Mouse (Mus musculus) limb, embryonic 15.5 days (tissue): Measurements from ENCODE around the gene Slc6a6. TPM values are rescaled to one million over a fixed set of nuclear protein-coding genes. Genes with fewer than 3 reads are reported as not detected.

Experiments
- ATAC-seq: fragments of 200-750 bp; cut with Nextera tagmentation; 2 replicates; pipeline ENCODE4 v1.8.0; 2017; ENCODE audit warnings: low read depth, moderate TSS enrichment; ENCODE audit not compliant: insufficient number of reproducible peaks, low FRiP score, low TSS enrichment
- H3K27ac ChIP-seq: fragments of 300-500 bp; sonication (generic); 2 replicates; pipeline ENCODE4 v1.5.1; 2015; ENCODE audit warnings: moderate library complexity, mild to moderate bottlenecking, inconsistent platforms
- H3K27me3 ChIP-seq: fragments of 300-500 bp; sonication (generic); 2 replicates; pipeline ENCODE4 v1.6.1; 2015; ENCODE audit warnings: inconsistent platforms
- H3K36me3 ChIP-seq: fragments of 300-500 bp; sonication (generic); 2 replicates; pipeline ENCODE4 v1.6.1; 2015; ENCODE audit warnings: inconsistent platforms
- H3K4me1 ChIP-seq: fragments of 300-500 bp; sonication (generic); 2 replicates; pipeline ENCODE4 v1.6.1; 2015; ENCODE audit warnings: inconsistent platforms
- H3K4me2 ChIP-seq: fragments of 300-500 bp; sonication (generic); 2 replicates; pipeline ENCODE4 v1.6.1; 2015; ENCODE audit warnings: mild to moderate bottlenecking, inconsistent platforms
- H3K4me3 ChIP-seq: fragments of 300-500 bp; sonication (generic); 2 replicates; pipeline ENCODE4 v1.5.1; 2015; ENCODE audit warnings: mild to moderate bottlenecking, inconsistent platforms
- H3K9ac ChIP-seq: fragments of 300-500 bp; sonication (generic); 2 replicates; pipeline ENCODE4 v1.6.1; 2015; ENCODE audit warnings: inconsistent platforms
- H3K9me3 ChIP-seq: fragments of 300-500 bp; sonication (generic); 2 replicates; pipeline ENCODE4 v1.6.1; 2016; ENCODE audit warnings: inconsistent platforms
- WGBS: fragments of 180-500 bp; shearing (Covaris S2); methylation state at CpG from one replicate; pipeline ENCODE4 v1.1.7; 2015; 5-methylcytosine and 5-hydroxymethylcytosine counted together
- polyA plus RNA-seq: library from polyadenylated mRNA; unstranded; fragments of >200 nt; fragmentation: Nextera tagmentation; extraction: Ambion mirVana; gene quantifications from 2 replicates; pipeline ENCODE4 v1.2.1, GENCODE M21; 2015

Gene Slc6a6
- polyA plus RNA-seq, result 44.5 and 46.8 TPM in 2 replicates

DNA sequence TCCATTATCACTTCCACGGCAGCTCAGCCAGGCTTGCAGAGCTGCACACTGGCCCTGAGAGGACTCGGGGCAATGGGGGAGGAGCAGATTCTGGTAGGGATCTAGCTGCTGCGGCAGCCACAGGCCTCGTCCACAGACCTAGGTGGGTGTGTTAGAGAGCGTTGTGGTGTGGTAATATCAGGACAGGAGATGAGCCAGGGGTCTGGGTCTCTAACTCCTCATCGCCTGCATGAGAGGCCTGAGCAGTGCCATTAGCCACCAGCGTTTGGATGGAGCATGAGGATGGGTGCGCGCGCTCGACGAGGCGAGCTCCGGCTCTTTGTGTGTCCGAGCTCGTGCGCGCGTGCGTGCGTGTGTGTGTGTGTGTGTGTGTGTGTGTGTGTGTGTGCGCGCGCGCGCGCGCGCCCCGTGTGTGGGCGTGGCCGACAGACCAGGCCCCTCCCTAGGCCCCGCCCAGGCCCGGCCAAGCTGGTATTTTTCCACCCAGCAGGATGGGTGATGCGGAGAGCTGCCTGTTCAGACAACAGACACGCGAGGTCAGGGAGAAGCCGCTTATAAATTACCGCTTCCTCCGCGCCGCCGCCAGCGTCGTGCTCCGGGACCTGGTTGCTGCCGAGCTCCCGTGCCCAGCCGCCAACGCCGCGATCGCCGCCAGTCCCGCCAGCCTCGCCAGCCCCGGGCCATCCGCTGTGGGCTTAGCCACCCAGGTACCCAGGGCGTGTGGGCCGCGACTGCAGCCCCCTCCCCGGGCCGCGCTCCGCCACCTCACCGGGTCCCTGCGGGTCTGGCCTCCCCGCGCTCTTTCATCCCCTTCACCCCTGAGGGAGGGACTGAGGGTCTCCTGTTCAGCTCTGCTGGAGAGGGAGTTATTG, at the start of gene Slc6a6:
Gene Slc6a6, plus strand, starts transcription at position 452 of the 872 bp plus-strand sequence.
- Histone ChIP-seq H3K4me2 (peak within 1 kb of the TSS; percentile 94), H3K27ac (peak within 1 kb of the TSS; percentile 85), H3K36me3 (no peaks in the 10 kb centered on the region), H3K9ac (peak within 1 kb of the TSS; percentile 95), H3K4me1 (peaks cover 53% of the 10 kb centered on the region), H3K4me3 (peak within 1 kb of the TSS; percentile 95), H3K9me3 (no peaks in the 10 kb centered on the region), H3K27me3 (no peaks in the 10 kb centered on the region)
- 0% methylated on average over 63 of the region's 69 CpGs for WGBS
- ATAC-seq, result peak; percentile 81

DNA sequence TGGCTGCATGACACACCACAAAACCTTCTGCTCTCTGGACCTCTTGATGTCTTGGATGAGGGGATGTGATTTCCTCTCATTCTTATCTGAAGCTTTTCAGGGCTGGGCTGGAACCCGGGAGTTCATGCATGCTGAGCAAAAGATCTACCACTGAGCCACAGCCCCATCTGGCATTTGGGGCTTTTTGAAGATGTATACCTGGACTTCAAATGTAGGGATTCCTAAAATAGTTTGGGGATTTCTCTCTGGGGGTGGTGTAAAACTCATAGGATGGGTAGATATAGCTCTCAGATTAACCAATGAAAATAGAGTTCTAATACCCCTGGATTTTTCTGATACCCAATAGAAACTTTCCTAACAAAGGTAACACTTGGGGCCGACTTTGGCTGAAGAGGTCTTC, 49.4 kb upstream of the Slc6a6 start:
- Histone ChIP-seq H3K4me2 (no peak overlapping the region), H3K9ac (no peak overlapping the region), H3K27me3 (no peaks in the 10 kb centered on the region), H3K9me3 (no peaks in the 10 kb centered on the region), H3K27ac (no peak overlapping the region), H3K36me3 (no peaks in the 10 kb centered on the region), H3K4me1 (peaks cover 8% of the 10 kb centered on the region), H3K4me3 (no peak overlapping the region)
- 70% methylated on average over 2 of the region's 2 CpGs for WGBS
- no peak for ATAC-seq

DNA sequence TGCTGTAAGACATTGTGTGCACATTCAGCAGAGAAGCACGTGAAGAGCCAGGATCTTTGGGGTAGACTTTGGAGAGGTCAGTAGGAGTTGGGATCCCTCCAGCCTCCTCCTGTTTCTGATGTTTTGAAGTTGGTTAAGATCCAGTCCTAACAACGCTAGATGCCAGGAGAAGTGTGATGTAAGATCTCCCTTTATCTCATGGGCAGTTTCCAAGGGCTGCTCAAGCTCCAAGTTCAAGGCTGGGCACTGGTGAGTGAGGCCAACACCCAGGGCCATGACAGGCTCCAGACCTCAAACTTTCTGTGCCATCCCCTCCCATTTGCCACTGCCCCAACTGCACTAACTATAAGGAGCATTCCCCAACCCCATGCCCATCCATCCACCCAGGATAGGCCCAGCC, 49.0 kb upstream of the Slc6a6 start:
- H3K9me3 ChIP-seq, result no peaks in the 10 kb centered on the region
- no peaks in the 10 kb centered on the region for H3K27me3 ChIP-seq
- H3K9ac ChIP-seq, result no peak overlapping the region
- peaks cover 8% of the 10 kb centered on the region for H3K4me1 ChIP-seq
- H3K4me2 ChIP-seq, result no peak overlapping the region
- no peak overlapping the region for H3K27ac ChIP-seq
- H3K36me3 ChIP-seq, result no peaks in the 10 kb centered on the region
- WGBS, result 71% methylated on average over 2 of the region's 2 CpGs
- ATAC-seq, result no peak
- H3K4me3 ChIP-seq, result no peak overlapping the region

DNA sequence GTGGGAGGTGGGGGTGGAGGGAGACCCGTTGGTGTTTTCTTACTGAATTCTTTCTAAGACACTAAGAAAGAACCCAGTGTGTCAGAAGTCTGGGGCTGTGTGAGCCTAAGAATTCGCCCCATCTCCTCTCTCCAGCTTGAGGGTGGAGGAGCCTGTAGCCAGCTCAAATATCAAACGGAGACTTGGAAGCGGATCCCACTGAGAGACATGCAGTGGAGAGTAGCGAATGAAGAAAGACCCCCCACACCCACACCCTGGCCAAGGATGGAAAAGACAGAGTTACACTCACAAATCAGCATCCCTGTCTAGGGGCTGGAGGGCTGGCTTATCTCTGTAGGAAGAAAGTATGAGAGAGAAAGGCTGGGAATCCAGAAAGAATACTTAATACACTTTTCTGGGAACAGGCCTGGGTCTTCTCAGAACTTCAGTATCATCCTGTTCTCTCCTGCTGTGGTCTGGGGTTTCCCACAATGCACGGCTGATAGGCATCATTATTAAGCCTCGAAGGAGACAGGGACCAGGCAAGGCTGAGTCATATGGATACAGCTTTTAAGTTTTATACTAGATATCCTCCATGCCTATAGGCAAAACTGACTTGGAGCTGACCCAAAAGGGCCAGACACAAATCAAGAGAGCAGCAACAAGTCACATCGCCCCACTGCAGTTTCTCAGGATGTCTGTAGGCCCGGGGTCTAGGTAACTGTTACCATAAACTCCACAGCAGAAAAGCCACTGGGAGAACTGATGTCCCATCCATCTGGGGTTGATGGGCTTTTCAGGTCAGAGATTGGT, 45.5 kb upstream of the Slc6a6 start:
- no peaks in the 10 kb centered on the region for H3K9me3 ChIP-seq
- ATAC-seq, result 0 out of 2 replicates have a peak, but pooled peaks have one; percentile 49
- no peak overlapping the region for H3K4me2 ChIP-seq

DNA sequence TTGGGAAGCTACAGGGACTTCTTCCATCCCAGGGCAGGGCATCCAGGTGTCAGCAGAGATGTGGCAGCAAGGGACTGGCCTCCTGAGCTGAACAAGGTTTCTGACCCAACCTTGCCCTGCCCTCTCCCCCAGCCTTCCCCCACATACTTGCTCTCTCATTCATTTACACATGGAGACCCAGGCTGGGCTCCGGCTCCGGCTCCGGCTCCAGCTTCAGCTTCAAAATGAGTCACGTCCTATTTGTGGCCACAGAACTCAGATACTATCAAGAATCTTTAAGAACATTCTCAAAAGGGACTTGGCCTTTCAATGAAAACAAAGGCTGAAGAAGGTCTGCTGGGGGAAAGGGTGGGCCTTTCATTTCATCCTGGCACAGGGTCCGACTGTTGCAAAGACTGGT, 40.8 kb upstream of the Slc6a6 start:
- Histone ChIP-seq H3K9ac (no peak overlapping the region), H3K4me2 (no peak overlapping the region), H3K36me3 (no peaks in the 10 kb centered on the region), H3K27ac (no peak overlapping the region), H3K4me1 (peaks cover 20% of the 10 kb centered on the region), H3K27me3 (no peaks in the 10 kb centered on the region), H3K9me3 (no peaks in the 10 kb centered on the region), H3K4me3 (no peak overlapping the region)
- 89% methylated on average over 5 of the region's 5 CpGs for WGBS
- ATAC-seq, result no peak

More for the DNA sequence above, 45.5 kb upstream of the Slc6a6 start:
- Histone ChIP-seq H3K27ac (peak overlapping the region; percentile 6), H3K4me3 (no peak overlapping the region), H3K36me3 (no peaks in the 10 kb centered on the region), H3K4me1 (peaks cover 8% of the 10 kb centered on the region), H3K27me3 (no peaks in the 10 kb centered on the region), H3K9ac (no peak overlapping the region)
- WGBS, result 24% methylated on average over 9 of the region's 9 CpGs

DNA sequence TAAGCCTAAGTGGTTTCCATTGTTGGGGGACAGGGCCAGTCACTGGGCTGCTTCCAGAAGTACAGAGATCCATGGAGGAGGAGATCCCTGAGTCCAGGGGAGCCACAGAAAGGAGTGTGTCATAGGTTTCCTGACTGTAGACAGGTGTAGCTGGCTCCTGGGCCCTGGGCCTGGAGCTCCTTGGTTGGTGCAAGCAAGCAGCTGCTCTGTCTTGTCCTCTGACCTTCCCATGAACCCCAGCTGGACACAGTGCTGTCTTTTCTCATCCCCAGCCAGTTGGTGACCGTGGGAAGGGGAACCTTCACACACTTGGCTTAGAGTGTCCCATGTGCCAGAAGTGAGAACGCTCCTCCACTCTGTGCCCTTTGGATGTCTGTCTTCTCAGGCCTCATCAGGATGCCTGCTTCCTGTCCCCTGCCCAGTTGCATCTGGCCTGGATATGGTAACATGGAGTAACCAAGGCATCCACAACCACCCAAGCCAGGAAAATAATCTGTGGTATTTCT, 40.4 kb upstream of the Slc6a6 start:
- Histone ChIP-seq H3K9me3 (no peaks in the 10 kb centered on the region), H3K9ac (no peak overlapping the region)
- 79% methylated on average over 2 of the region's 2 CpGs for WGBS

DNA sequence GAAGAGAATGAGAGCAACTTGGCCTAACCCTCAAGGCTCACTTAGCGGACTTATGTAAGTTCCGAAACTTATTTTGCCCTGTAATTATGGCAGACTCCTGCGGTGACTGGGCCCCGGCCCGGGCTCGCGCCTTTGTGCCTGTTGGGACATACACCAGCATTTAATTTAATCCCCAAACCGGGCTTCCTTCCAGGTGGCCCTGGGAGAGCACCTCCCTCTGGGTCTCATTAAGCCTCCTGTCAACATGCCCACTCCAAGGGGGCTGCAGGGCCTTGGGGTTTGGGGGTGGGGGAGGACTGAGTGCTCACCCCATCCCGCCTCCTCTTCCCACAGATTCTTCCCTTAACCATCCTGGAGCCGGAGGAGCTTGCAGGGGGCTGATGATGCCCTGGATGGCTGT, 37.8 kb upstream of the Slc6a6 start:
- H3K4me1 ChIP-seq, result peaks cover 17% of the 10 kb centered on the region
- ATAC-seq, result no peak

More for the DNA sequence above, 40.4 kb upstream of the Slc6a6 start:
- Histone ChIP-seq H3K4me1 (peaks cover 17% of the 10 kb centered on the region), H3K27me3 (no peaks in the 10 kb centered on the region), H3K27ac (no peak overlapping the region), H3K4me3 (no peak overlapping the region), H3K4me2 (no peak overlapping the region), H3K36me3 (no peaks in the 10 kb centered on the region)
- ATAC-seq, result no peak

DNA sequence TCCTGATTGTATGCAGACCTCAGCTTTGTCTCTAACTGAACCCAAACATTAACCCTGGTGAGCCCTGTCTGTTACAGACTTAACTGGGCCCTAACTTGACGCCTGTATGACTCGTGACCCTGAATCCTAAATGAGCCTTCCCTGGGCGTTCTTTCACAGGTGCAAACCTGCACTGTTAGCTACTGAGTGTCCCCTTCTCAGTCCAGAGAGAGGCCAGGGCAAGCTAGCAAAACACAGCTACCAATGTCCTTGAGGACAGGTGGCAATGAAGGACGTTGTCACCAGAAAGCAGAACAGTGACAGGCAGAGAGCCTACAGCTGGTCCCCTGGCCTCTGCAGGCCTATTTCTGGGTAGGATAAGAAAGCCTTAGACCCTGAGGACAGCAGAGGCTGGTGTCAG, 37.0 kb upstream of the Slc6a6 start:
- peaks cover 17% of the 10 kb centered on the region for H3K4me1 ChIP-seq
- WGBS, result 64% methylated on average over 4 of the region's 4 CpGs

More for the DNA sequence above, 37.8 kb upstream of the Slc6a6 start:
- H3K36me3 ChIP-seq, result no peaks in the 10 kb centered on the region
- no peak overlapping the region for H3K9ac ChIP-seq
- H3K4me2 ChIP-seq, result no peak overlapping the region
- H3K27me3 ChIP-seq, result no peaks in the 10 kb centered on the region
- no peaks in the 10 kb centered on the region for H3K9me3 ChIP-seq
- no peak overlapping the region for H3K27ac ChIP-seq
- WGBS, result 36% methylated on average over 10 of the region's 10 CpGs
- H3K4me3 ChIP-seq, result no peak overlapping the region

DNA sequence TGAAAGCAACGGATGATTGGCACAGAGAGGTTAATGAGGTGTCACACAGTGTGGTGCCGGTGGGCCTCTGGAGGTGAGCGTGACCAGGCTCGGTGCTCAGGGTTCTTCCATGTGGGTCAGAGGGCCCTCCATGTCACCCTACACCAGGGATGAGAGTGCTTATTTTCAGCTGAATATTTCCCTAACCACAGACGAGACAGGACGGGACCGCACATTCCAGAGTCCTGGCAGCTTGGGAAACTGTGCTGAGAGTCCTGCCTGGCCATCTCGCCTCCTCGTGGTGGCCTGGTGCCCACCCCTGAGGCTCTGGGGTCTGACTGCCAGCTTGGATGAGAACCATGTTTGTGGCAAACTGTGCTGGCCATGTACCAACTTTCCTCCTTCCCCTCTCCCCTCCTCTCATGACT, 36.5 kb upstream of the Slc6a6 start:
- Histone ChIP-seq H3K4me2 (no peak overlapping the region), H3K4me1 (peaks cover 17% of the 10 kb centered on the region), H3K27me3 (no peaks in the 10 kb centered on the region), H3K9me3 (no peaks in the 10 kb centered on the region), H3K36me3 (no peaks in the 10 kb centered on the region), H3K9ac (no peak overlapping the region), H3K27ac (no peak overlapping the region), H3K4me3 (no peak overlapping the region)
- ATAC-seq, result peak; percentile 44; the same call in 1 of the 2 replicates
- WGBS, result 47% methylated on average over 9 of the region's 9 CpGs

More for the DNA sequence above, 37.0 kb upstream of the Slc6a6 start:
- no peaks in the 10 kb centered on the region for H3K9me3 ChIP-seq
- no peak overlapping the region for H3K4me2 ChIP-seq
- no peaks in the 10 kb centered on the region for H3K36me3 ChIP-seq
- no peak overlapping the region for H3K9ac ChIP-seq
- no peaks in the 10 kb centered on the region for H3K27me3 ChIP-seq
- ATAC-seq, result no peak
- H3K27ac ChIP-seq, result no peak overlapping the region
- H3K4me3 ChIP-seq, result no peak overlapping the region

DNA sequence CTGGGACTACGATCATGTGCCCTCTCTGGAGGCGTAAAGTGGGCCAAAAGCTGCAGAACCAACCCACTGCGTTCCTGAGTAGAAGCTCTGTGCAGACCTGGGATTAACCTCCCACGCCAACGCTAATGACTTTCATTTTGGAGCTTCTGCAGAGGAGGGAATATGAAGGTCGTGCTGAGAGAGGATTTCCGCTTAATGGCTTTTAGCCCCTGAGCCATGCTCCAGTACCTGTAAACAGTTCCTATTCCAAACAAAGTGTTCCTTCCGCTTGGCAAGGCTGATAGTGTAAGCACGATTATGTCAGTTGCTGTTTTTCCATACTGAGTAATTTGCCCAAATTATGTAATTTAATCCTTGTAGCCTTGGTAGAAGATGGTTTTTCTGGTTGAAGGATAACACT, 33.6 kb upstream of the Slc6a6 start:
- no peak overlapping the region for H3K4me2 ChIP-seq
- WGBS, result 69% methylated on average over 9 of the region's 9 CpGs
- no peak overlapping the region for H3K4me3 ChIP-seq
- H3K4me1 ChIP-seq, result peaks cover 17% of the 10 kb centered on the region
- no peak for ATAC-seq
- no peak overlapping the region for H3K9ac ChIP-seq
- H3K27ac ChIP-seq, result no peak overlapping the region
- H3K27me3 ChIP-seq, result no peaks in the 10 kb centered on the region
- no peaks in the 10 kb centered on the region for H3K36me3 ChIP-seq
- no peaks in the 10 kb centered on the region for H3K9me3 ChIP-seq

DNA sequence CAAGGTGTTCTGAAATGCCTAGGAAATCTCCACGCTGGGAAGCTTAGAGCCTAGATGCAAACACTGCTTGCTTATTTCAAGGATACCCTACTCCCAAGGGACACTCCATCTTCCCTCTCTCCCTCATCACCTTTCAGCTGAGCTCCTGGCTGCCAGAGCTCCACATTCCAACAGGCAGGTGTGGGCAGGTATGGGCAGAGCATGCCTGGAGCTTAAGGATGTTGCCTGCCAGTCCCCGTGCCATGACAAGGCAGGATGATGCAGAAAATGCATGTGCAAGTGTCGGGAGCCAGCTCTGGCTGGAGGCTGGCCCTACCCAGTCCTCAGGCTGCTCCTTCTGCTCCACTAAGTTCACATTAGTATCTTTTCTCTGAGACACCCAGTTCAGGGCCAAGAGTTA, 31.6 kb upstream of the Slc6a6 start:
- no peak overlapping the region for H3K9ac ChIP-seq
- no peaks in the 10 kb centered on the region for H3K36me3 ChIP-seq
- no peak overlapping the region for H3K27ac ChIP-seq
- no peak overlapping the region for H3K4me3 ChIP-seq
- no peak for ATAC-seq
- H3K9me3 ChIP-seq, result no peaks in the 10 kb centered on the region
- WGBS, result 54% methylated on average over 3 of the region's 3 CpGs
- H3K4me1 ChIP-seq, result peaks cover 8% of the 10 kb centered on the region
- no peak overlapping the region for H3K4me2 ChIP-seq
- H3K27me3 ChIP-seq, result no peaks in the 10 kb centered on the region

DNA sequence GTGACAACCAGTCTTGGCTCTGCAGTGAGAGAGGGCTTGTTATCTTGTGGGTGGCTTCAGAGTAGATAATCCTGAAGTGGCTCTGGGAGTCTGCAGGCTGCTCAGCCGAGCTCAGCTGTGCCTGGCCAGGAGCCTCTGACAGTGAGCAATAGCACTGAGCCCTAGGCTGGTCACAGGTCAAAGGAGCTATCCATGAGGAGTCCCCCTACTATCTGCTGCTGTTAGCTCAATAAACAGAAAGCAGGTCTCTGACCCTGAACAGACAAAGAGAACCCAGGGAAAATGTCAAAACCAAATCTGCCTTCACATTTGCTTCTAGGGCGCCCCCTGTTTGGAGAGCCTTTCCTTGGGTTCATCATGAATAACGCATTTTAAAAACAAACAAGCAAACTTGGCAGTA, 28.6 kb upstream of the Slc6a6 start:
- Histone ChIP-seq H3K4me3 (no peak overlapping the region), H3K36me3 (no peaks in the 10 kb centered on the region), H3K9ac (no peak overlapping the region), H3K27ac (no peak overlapping the region), H3K4me1 (peaks cover 14% of the 10 kb centered on the region), H3K4me2 (no peak overlapping the region), H3K9me3 (no peaks in the 10 kb centered on the region), H3K27me3 (no peaks in the 10 kb centered on the region)
- 50% methylated on average over 3 of the region's 3 CpGs for WGBS
- ATAC-seq, result no peak
